Mouse (Mus musculus) inflammation-experienced regulatory T-cells (primary cell): ENCODE results near the gene Obp2b. TPM values are rescaled to one million over a fixed set of nuclear protein-coding genes. Genes with fewer than 3 reads are reported as not detected.

ENCODE experiments used
- polyA plus RNA-seq, 2 experiments: library from polyadenylated mRNA; unstranded; fragments of 100-300 nt; shearing (Covaris generic); gene quantifications; one replicate each; pipeline ENCODE4 v1.2.1; 2017

Gene Obp2b
- not detected for polyA plus RNA-seq

DNA sequence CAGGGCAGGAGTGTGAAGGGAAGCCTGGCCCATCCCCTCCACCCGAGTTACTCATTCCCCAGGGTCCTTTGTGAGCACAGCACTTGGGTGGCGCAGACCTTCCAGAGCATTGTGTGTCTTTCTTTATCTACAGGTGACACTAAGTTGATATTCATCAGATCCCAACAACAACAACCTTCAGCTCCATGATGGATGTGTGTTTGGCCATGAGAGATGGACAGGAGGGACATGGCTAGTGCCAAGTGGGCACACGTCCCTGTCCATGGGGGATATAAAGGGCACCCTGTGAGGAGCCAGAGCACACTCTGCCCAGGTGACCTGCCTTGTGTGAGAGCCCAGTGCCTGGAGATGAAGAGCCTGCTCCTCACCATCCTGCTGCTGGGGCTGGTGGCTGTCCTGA is at the start of gene Obp2b:
Gene Obp2b (plus strand): TSS at position 301 of the 400 bp plus-strand sequence.

DNA sequence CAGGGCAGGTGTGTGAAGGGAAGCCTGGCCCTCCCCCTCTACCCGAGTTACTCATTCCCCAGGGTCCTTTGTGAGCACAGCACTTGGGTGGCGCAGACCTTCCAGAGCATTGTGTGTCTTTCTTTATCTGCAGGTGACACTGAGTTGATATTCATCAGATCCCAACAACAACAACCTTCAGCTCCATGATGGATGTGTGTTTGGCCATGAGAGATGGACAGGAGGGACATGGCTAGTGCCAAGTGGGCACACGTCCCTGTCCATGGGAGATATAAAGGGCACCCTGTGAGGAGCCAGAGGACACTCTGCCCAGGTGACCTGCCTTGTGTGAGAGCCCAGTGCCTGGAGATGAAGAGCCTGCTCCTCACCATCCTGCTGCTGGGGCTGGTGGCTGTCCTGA is 37.1 kb upstream of the Obp2b start, which contains the start of gene Obp2a:
Gene Obp2a (plus strand): TSS at position 301 of the 400 bp plus-strand sequence.

DNA sequence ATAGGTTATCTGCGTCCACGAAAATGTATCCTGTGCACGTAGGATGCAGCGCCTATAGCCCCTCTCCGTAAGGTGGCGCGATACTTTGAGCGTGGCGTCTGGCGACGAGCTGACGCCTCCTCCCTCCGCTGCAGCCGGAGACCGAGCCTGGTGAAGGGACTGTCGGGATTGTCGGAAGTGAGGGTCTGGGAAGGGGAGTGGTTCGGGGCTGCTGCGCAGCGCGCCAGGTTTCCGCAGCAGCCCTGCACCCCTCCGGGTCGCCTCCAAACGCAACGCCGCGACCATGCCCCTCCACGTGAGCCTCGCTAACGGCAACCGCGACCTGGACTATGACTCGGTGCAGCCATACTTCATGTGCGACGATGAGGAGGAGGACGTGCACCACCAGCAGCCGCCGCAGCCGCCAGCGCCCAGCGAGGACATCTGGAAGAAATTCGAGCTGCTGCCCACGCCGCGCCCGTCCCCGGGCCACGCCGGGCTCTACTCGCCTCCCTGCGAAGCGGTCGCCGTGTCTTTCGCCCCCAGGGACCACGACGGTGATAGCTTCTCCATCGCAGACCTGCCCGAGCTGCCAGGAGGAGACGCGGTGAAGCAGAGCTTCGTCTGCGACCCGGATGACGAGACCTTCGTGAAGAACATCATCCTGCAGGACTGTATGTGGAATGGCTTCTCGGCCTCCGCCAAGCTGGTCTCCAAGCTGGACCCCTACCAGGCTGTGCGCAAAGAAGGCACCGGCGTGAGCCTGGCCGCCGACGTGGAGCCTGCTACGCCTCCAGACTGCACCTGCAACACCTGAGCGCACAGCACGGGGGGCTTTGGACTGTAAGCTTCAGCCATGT is 29.9 kb upstream of the Obp2b start, which contains the start of gene Bmyc:
Gene Bmyc (plus strand): TSS at position 97 of the 839 bp plus-strand sequence.

DNA sequence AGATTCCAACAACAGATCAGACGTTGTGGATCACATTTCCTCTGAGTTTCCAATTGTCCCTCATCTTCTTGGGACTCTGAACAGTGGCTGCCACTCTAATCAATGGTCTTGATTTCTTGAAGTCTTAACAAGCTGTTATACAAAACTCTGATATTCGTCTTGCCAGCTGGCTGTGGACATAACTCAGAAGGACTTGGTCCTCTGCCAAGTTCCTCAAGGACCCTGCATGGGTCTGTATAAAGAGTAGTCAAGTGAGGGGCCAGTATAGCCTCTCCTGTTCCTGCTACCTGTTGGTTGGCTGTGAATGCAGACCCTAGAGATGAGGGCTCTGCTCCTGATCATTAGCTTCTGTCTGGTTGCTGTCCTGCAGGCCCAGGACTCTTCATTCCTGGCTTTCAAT is 28.5 kb downstream of the Obp2b start, which contains the start of gene Lcn3:
Gene Lcn3 (plus strand): TSS at position 301 of the 400 bp plus-strand sequence.

DNA sequence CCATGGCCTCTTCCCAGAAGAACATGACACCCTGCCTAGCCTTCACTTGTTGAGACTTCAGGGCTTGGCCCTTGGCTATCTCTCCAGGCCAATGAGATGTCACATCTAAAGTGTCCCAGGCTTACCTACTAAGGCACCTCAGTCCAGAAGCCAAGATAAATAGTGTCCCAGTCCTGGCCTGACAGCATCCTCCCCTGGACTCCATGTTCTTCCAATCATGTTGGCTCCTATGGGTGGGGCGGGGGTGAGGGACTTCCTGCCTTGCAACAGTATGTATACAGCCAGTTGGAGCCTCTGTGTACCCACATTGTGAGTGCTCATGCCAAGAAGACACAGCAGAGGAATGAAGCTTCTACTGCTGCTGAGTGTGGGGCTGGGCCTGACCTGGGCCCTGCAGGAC is 39.9 kb downstream of the Obp2b start, which contains the start of gene Lcn11:
Gene Lcn11 (plus strand): TSS at position 301 of the 400 bp plus-strand sequence.

DNA sequence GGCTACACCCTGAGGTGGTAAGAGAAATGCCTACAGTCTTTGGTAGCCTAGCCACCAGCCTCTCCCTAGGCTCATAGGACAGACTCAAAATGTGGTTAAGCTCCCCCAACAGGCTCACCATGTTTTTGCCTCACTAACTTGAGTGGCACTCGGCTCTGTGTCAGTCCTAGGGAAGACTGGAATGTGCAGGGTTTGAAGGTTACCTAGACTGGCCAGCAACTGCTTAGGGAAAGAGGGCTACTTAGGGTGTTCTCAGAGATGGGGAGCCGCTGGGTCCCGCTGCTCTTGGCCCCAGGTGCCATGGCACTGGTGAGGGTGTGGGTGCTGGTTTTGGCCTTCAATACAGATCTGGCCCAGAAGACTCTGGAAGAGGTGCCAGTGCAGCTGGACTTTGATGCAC is 45.1 kb downstream of the Obp2b start, which contains the start of gene Gm13539:
Gene Gm13539 (plus strand): TSS at position 301 of the 400 bp plus-strand sequence.

Other genes starting within 250 kb of the Obp2b start
- not detected for gene Lcn12, start 243.1 kb upstream of the Obp2b start, polyA plus RNA-seq
- gene Fbxw5, start 236.3 kb upstream of the Obp2b start, polyA plus RNA-seq, result 100 to 1,000 TPM; 107 to 134 TPM
- 1 to 10 TPM; 7.5 to 9.3 TPM for gene C8g, start 235.3 kb upstream of the Obp2b start, polyA plus RNA-seq
- gene Traf2, start 190.1 kb upstream of the Obp2b start, polyA plus RNA-seq, result 10 to 100 TPM; 82.2 to 87.8 TPM
- 100 to 1,000 TPM; 335 to 382 TPM for gene Edf1, start 179.2 kb upstream of the Obp2b start, polyA plus RNA-seq
- 1 to 10 TPM in 1 of 2 experiments, under 1 TPM in 1; 0.58 to 1.6 TPM for gene Mamdc4, start 162.2 kb upstream of the Obp2b start, polyA plus RNA-seq
- gene Phpt1, start 161.8 kb upstream of the Obp2b start, polyA plus RNA-seq, result 10 to 100 TPM; 53.8 to 59.8 TPM
- 1 to 10 TPM in 1 of 2 experiments, under 1 TPM in 1; 0.93 to 1.2 TPM for gene Ajm1, start 155.3 kb upstream of the Obp2b start, polyA plus RNA-seq
- 10 to 100 TPM; 41.1 to 47.1 TPM for gene Rabl6, start 128.5 kb upstream of the Obp2b start, polyA plus RNA-seq
- not detected for gene Ccdc183, start 119.3 kb upstream of the Obp2b start, polyA plus RNA-seq
- gene Tmem141, start 115.0 kb upstream of the Obp2b start, polyA plus RNA-seq, result 1 to 10 TPM; 4.1 TPM
- 10 to 100 TPM in 1 of 2 experiments, not detected in 1; 18.1 TPM for gene Fcna, start 109.0 kb upstream of the Obp2b start, polyA plus RNA-seq
- gene Lcn8, start 83.9 kb upstream of the Obp2b start, polyA plus RNA-seq, result not detected
- not detected for gene Lcn5, start 79.1 kb upstream of the Obp2b start, polyA plus RNA-seq
- under 1 TPM in 1 of 2 experiments, not detected in 1; 0.33 TPM for gene Lcn6, start 60.2 kb upstream of the Obp2b start, polyA plus RNA-seq
- 1 to 10 TPM in 1 of 2 experiments, not detected in 1; 1.0 TPM for gene Lcn10, start 54.3 kb upstream of the Obp2b start, polyA plus RNA-seq
- 1 to 10 TPM in 1 of 2 experiments, not detected in 1; 1.3 TPM for gene Obp2a, start 37.0 kb upstream of the Obp2b start, polyA plus RNA-seq
- gene Bmyc, start 30.3 kb upstream of the Obp2b start, polyA plus RNA-seq, result 100 to 1,000 TPM in 1 of 2 experiments, 10 to 100 TPM in 1; 88.1 to 160 TPM
- not detected for gene Lcn3, start 28.6 kb downstream of the Obp2b start, polyA plus RNA-seq
- gene Lcn11, start 40.0 kb downstream of the Obp2b start, polyA plus RNA-seq, result under 1 TPM in 1 of 2 experiments, not detected in 1; 0.45 TPM
- not detected for gene Gm13539, start 45.2 kb downstream of the Obp2b start, polyA plus RNA-seq
- under 1 TPM in 1 of 2 experiments, not detected in 1; 0.53 TPM for gene Glt6d1, start 78.8 kb downstream of the Obp2b start, polyA plus RNA-seq
- not detected for gene Lcn9, start 86.1 kb downstream of the Obp2b start, polyA plus RNA-seq
- 1 to 10 TPM in 1 of 2 experiments, under 1 TPM in 1; 0.51 to 1.3 TPM for gene Sohlh1, start 110.2 kb downstream of the Obp2b start, polyA plus RNA-seq
- gene Kcnt1, start 126.7 kb downstream of the Obp2b start, polyA plus RNA-seq, result 1 to 10 TPM in 1 of 2 experiments, under 1 TPM in 1; 0.45 to 1.6 TPM
- gene Camsap1, start 246.3 kb downstream of the Obp2b start, polyA plus RNA-seq, result 10 to 100 TPM; 19.8 to 28.8 TPM